Mouse (Mus musculus) spleen, adult 10 weeks (tissue): ENCODE results near the gene Krtap19-4. TPM values are rescaled to one million over a fixed set of nuclear protein-coding genes. Genes with fewer than 3 reads are reported as not detected.

Experiments
- polyA plus RNA-seq: library from polyadenylated mRNA; stranded (reverse); fragments of 350-450 nt; fragmentation: Illumina TruSeq; extraction: RNeasy Lipid Tissue Mini Kit (QIAGEN cat#74804); gene quantifications from one replicate; pipeline ENCODE4 v1.2.3, GENCODE M21; 2015; ENCODE audit warnings: low replicate concordance; ENCODE audit not compliant: insufficient read depth

Krtap19-4 gene
- polyA plus RNA-seq, result not detected

DNA sequence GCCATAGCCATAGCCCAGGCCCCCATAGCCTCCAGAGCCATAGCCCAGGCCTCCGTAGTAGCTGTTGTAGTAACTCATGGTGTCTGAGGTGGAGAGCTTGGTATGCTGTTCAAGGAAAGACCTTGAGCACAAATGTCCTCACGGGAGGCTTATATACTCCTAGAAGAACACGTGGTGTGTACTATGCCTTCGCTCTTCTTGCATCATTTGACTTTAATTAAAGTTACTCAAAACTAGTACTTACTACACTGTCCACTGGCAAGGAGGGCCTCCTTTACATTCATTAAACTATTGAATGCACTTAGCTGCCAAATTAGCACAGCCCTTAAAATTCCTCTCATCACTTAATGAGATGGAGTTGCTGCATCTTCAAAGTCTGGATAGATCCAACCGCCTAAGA is at the start of gene Krtap19-4:
Krtap19-4 (minus strand) TSS at position 101 of the 400 bp plus-strand sequence.

DNA sequence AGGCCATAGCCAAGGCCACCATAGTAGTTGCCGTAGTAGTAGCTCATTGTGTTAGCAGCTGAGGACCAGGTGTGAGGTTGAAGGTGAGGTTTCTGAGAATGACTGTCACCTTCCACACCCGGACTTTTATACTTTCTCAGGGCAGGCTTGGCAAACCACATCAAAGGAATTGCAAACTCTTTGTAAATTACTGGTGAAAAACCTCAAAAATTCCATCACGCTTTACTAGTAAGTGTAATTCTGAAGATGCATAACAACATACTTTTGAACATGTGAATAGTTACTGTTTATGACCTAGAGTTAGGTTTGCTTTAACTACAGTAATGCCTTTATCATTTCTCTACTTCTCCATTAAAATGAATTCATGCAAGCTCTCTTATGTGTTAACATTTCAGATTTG is 47.3 kb upstream of the Krtap19-4 start, which contains the start of gene Krtap19-9b:
Krtap19-9b (minus strand) TSS at position 101 of the 400 bp plus-strand sequence.

DNA sequence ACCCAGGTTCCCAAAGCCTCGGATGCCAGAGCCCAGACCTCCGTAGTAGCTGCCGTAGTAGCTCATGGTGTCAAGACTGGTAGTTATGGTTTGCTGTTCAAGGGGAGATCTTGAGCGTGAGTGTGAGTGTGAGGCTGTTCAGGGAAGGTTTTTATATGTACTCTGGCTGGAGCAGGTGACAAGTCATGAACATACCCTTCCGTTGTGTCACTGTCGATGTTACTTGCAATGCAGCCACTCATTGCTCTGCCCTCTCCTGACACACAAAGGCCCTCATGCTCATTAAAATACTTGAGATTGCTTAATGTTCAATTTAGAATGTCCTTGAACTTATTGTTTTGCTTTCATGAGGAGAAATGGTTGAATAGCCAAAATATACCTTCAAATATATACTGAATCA is 11.5 kb upstream of the Krtap19-4 start, which contains the start of gene Krtap19-5:
Krtap19-5 (minus strand) TSS at position 101 of the 400 bp plus-strand sequence.

DNA sequence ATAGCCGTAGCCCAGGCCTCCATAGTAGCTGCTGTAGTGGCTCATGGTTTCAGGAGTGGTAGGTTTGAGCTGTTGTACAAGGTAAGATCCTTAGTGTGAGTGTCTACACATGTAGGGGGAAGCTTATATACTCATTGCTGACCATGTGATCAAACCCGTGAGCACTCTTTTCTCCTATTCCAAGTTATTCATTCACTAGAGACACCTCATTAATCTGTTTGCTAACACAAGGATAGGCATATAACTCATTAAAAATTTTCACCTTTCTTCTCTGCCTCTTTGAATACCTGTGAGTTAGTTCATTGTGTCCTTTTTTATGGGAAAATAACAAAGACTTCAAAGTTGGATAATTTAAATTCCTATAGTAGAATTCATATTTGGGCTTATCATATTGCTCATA is 7.0 kb downstream of the Krtap19-4 start, which contains the start of gene Krtap19-3:
Krtap19-3 (minus strand) TSS at position 101 of the 400 bp plus-strand sequence.

DNA sequence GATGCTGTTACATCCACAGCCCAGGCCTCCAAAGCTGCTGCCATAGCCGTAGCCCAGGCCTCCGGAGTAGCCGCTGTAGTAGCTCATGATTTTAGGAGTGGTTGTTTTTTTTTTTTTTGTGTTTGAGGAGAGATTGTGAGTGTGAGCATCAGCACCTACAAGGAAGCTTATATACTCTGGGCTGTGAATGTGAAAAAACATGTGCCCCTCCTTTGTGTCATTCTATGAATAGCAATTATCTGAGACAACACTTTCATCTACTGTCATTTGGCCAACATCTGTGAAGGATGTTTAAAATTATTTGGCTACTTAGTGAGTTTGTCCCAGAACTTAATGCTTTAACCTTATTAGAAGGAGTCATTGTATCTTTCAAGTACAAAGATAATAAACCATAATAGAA is 10.7 kb downstream of the Krtap19-4 start, which contains the start of gene Krtap19-2:
Krtap19-2 (minus strand) TSS at position 101 of the 400 bp plus-strand sequence.

DNA sequence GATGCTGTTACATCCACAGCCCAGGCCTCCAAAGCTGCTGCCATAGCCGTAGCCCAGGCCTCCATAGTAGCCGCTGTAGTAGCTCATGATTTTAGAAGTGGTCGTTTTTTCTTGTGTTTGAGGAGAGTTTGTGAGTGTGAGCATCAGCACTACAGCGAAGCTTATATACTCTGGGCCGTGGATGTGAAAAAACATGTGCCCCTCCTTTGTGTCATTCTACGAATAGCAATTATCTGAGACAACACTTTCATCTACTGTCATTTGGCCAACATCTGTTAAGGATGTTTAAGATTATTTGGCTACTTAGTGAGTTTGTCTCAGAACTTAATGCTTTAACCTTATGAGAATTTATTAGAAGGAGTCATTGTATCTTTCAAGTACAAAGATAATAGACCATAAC is 15.6 kb downstream of the Krtap19-4 start, which contains the start of gene Krtap19-1:
Krtap19-1 (minus strand) TSS at position 101 of the 400 bp plus-strand sequence.

Other genes starting within 250 kb of the Krtap19-4 start
- not detected for gene Krtap26-1, start 237.3 kb downstream of the Krtap19-4 start, polyA plus RNA-seq
- not detected for gene Krtap27-1, start 213.4 kb downstream of the Krtap19-4 start, polyA plus RNA-seq
- not detected for gene 2310061N02Rik, start 177.1 kb downstream of the Krtap19-4 start, polyA plus RNA-seq
- gene Krtap13-1, start 156.2 kb downstream of the Krtap19-4 start, polyA plus RNA-seq, result not detected
- not detected for gene Krtap13, start 133.5 kb downstream of the Krtap19-4 start, polyA plus RNA-seq
- not detected for gene 2310034C09Rik, start 126.2 kb downstream of the Krtap19-4 start, polyA plus RNA-seq
- gene 2310057N15Rik, start 110.9 kb downstream of the Krtap19-4 start, polyA plus RNA-seq, result not detected
- not detected for gene Gm5965, start 107.2 kb downstream of the Krtap19-4 start, polyA plus RNA-seq
- gene Gm20741, start 72.9 kb downstream of the Krtap19-4 start, polyA plus RNA-seq, result not detected
- gene Krtap15, start 64.9 kb downstream of the Krtap19-4 start, polyA plus RNA-seq, result not detected
- gene Krtap14, start 58.9 kb downstream of the Krtap19-4 start, polyA plus RNA-seq, result not detected
- not detected for gene Krtap19-1, start 15.7 kb downstream of the Krtap19-4 start, polyA plus RNA-seq
- not detected for gene Krtap19-2, start 10.8 kb downstream of the Krtap19-4 start, polyA plus RNA-seq
- gene Krtap19-3, start 7.1 kb downstream of the Krtap19-4 start, polyA plus RNA-seq, result not detected
- not detected for gene Krtap19-5, start 11.4 kb upstream of the Krtap19-4 start, polyA plus RNA-seq
- not detected for gene Krtap19-9b, start 47.2 kb upstream of the Krtap19-4 start, polyA plus RNA-seq
- not detected for gene Krtap16-3, start 77.8 kb upstream of the Krtap19-4 start, polyA plus RNA-seq
- not detected for gene Krtap22-2, start 125.7 kb upstream of the Krtap19-4 start, polyA plus RNA-seq
- gene Gm10229, start 130.2 kb upstream of the Krtap19-4 start, polyA plus RNA-seq, result not detected
- gene Krtap6-1, start 146.6 kb upstream of the Krtap19-4 start, polyA plus RNA-seq, result not detected
- not detected for gene Gm10228, start 156.4 kb upstream of the Krtap19-4 start, polyA plus RNA-seq
- not detected for gene Krtap6-5, start 162.8 kb upstream of the Krtap19-4 start, polyA plus RNA-seq
- gene 1110025L11Rik, start 178.9 kb upstream of the Krtap19-4 start, polyA plus RNA-seq, result not detected
- gene Krtap6-3, start 198.9 kb upstream of the Krtap19-4 start, polyA plus RNA-seq, result not detected